ENCODE assay signal across 13 mouse cellular contexts in the genomic region with DNA sequence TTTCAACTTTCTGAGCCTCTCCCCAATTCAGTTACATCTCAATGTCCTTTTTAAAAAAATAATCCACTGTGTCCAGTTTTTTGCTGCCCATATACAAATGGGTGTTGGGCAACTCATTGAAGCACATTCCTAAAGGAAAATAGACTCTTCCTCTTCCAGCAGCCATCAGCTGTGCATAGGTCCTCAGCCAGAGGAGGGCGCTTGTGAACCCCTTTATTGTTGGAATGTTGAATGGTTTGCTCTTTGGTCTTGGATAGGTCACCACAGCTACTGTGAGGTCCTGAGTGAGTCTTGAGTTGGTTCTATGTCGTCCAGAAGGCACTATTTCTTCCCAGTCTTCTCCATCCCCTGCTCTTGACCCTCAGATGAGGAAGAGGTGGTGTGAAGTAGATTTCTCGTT. TPM values are rescaled to one million over a fixed set of nuclear protein-coding genes. Genes with fewer than 3 reads are reported as not detected.
DNase-seq lines count a peak whose midpoint lies in the region; ATAC-seq and TF ChIP-seq lines count a peak whose summit lies in the region.
"Had no signal": no experiment of that assay in that cellular context is flagged by ENCODE, and none has a peak within 500 bp of the region (broad histone marks: within the 10 kb centered on the region; RNA-seq: fewer than 3 reads in every experiment).

No protein-coding gene starts in this region.

- H3K36me3 ChIP-seq in forebrain, postnatal 0 days (ENCODE audit: insufficient read depth): no peaks in the 10 kb centered on the region
- H3K36me3 ChIP-seq in forebrain, embryonic 13.5 days (ENCODE audit: poor library complexity, severe bottlenecking): peaks cover 9% of the 10 kb centered on the region
- H3K36me3 ChIP-seq in midbrain, postnatal 0 days (ENCODE audit: insufficient read depth, low read length): no peaks in the 10 kb centered on the region
- no peaks in the 10 kb centered on the region for H3K36me3 ChIP-seq in midbrain, embryonic 16.5 days (ENCODE audit: control insufficient read depth, insufficient read depth, low read length)

- no peak overlapping the region for H3K4me2 ChIP-seq in forebrain, postnatal 0 days (ENCODE audit: low read depth)
- no peak overlapping the region for H3K4me2 ChIP-seq in forebrain, embryonic 13.5 days
- no peak overlapping the region for H3K4me2 ChIP-seq in midbrain, postnatal 0 days (ENCODE audit: low read depth, low read length, poor library complexity, severe bottlenecking)
- H3K4me2 ChIP-seq in midbrain, embryonic 16.5 days (ENCODE audit: low read length): no peak overlapping the region
- H3K4me2 ChIP-seq: heart, embryonic 12.5 days had no signal

- no peaks in the 10 kb centered on the region for H3K27me3 ChIP-seq in forebrain, postnatal 0 days (ENCODE audit: insufficient read depth, low read length)
- H3K27me3 ChIP-seq in forebrain, embryonic 13.5 days: no peaks in the 10 kb centered on the region
- H3K27me3 ChIP-seq in midbrain, postnatal 0 days (ENCODE audit: insufficient read depth, low read length): no peaks in the 10 kb centered on the region
- no peaks in the 10 kb centered on the region for H3K27me3 ChIP-seq in midbrain, embryonic 16.5 days (ENCODE audit: control insufficient read depth, insufficient read depth, low read depth, low read length)
- H3K27me3 ChIP-seq: heart, embryonic 12.5 days had no signal

- H3K27ac ChIP-seq in forebrain, postnatal 0 days (ENCODE audit: low read depth, low read length): no peak overlapping the region
- no peak overlapping the region for H3K27ac ChIP-seq in forebrain, embryonic 13.5 days
- no peak overlapping the region for H3K27ac ChIP-seq in midbrain, postnatal 0 days (ENCODE audit: low read depth, low read length)
- H3K27ac ChIP-seq in midbrain, embryonic 16.5 days (ENCODE audit: low read length): no peak overlapping the region

- no peak for DNase-seq in forebrain, postnatal 0 days
- no peak for DNase-seq in midbrain, postnatal 0 days (ENCODE audit: low spot score)
- DNase-seq in lung, postnatal 36 days: peak; percentile 59
- DNase-seq in spleen, postnatal 14 days (ENCODE audit: low spot score in 2 of 2): no peak
- DNase-seq: cerebellum, adult 11 months; right cerebral cortex, postnatal 4 days had no signal

- ATAC-seq in forebrain, postnatal 0 days: no peak
- no peak for ATAC-seq in forebrain, embryonic 13.5 days
- no peak for ATAC-seq in midbrain, postnatal 0 days (ENCODE audit: low FRiP score)
- no peak for ATAC-seq in midbrain, embryonic 16.5 days
- 0 out of 2 replicates have a peak, but pooled peaks have one; percentile 37 for ATAC-seq in common myeloid progenitor, adult 5-6 weeks (replicated peaks; ENCODE audit: low read depth, poor library complexity, severe bottlenecking)
- no peak for ATAC-seq in monocyte, adult 5-6 weeks (replicated peaks; ENCODE audit: insufficient number of reproducible peaks, low FRiP score, low TSS enrichment, poor library complexity, severe bottlenecking)

- WGBS in forebrain, postnatal 0 days: 75% methylated on average over 3 of the region's 3 CpGs
- 78% methylated on average over 3 of the region's 3 CpGs for WGBS in forebrain, embryonic 13.5 days
- 76% methylated on average over 3 of the region's 3 CpGs for WGBS in midbrain, postnatal 0 days
- 77% methylated on average over 3 of the region's 3 CpGs for WGBS in midbrain, embryonic 16.5 days

- TF ChIP-seq CTCF in forebrain, postnatal 0 days (IDR thresholded peaks at IDR 0.05; ENCODE audit: low read depth): 0 out of 2 replicates have a peak, but pooled peaks have one; percentile 14
- TF ChIP-seq CTCF in midbrain, postnatal 0 days (IDR thresholded peaks at IDR 0.05): peak; percentile 30

- no peak overlapping the region for H3K9ac ChIP-seq in forebrain, postnatal 0 days
- no peak overlapping the region for H3K9ac ChIP-seq in forebrain, embryonic 13.5 days
- H3K9ac ChIP-seq in midbrain, postnatal 0 days (replicated peaks; ENCODE audit: low read length, poor library complexity, severe bottlenecking): no peak overlapping the region
- H3K9ac ChIP-seq in midbrain, embryonic 16.5 days (ENCODE audit: low read depth, low read length): no peak overlapping the region
- H3K9ac ChIP-seq: heart, embryonic 12.5 days had no signal

- H3K9me3 ChIP-seq in forebrain, postnatal 0 days (ENCODE audit: low read length): no peaks in the 10 kb centered on the region
- H3K9me3 ChIP-seq in forebrain, embryonic 13.5 days (replicated peaks): no peaks in the 10 kb centered on the region
- H3K9me3 ChIP-seq in midbrain, postnatal 0 days (ENCODE audit: low read length): no peaks in the 10 kb centered on the region
- no peaks in the 10 kb centered on the region for H3K9me3 ChIP-seq in midbrain, embryonic 16.5 days (replicated peaks; ENCODE audit: control insufficient read depth, low read length, poor library complexity, severe bottlenecking)
- H3K9me3 ChIP-seq: G1E; heart, embryonic 12.5 days had no signal

- H3K4me3 ChIP-seq in forebrain, postnatal 0 days (ENCODE audit: low read depth, low read length): no peak overlapping the region
- no peak overlapping the region for H3K4me3 ChIP-seq in forebrain, embryonic 13.5 days
- H3K4me3 ChIP-seq in midbrain, postnatal 0 days (ENCODE audit: low read depth, low read length): no peak overlapping the region
- no peak overlapping the region for H3K4me3 ChIP-seq in midbrain, embryonic 16.5 days (ENCODE audit: low read depth, low read length)
- H3K4me3 ChIP-seq: heart, embryonic 12.5 days; myocyte had no signal

- no peaks in the 10 kb centered on the region for H3K4me1 ChIP-seq in forebrain, postnatal 0 days (ENCODE audit: insufficient read depth)
- H3K4me1 ChIP-seq in forebrain, embryonic 13.5 days: no peaks in the 10 kb centered on the region
- no peaks in the 10 kb centered on the region for H3K4me1 ChIP-seq in midbrain, postnatal 0 days (ENCODE audit: insufficient read depth, low read length)
- H3K4me1 ChIP-seq in midbrain, embryonic 16.5 days (ENCODE audit: control insufficient read depth, insufficient read depth, low read length): no peaks in the 10 kb centered on the region

RNA-seq across cellular contexts. Expression of gene Pan3, which starts 54.2 kb away (rescaled TPM):
- 50.5 and 68.0 TPM in 2 replicates for total RNA-seq in forebrain, postnatal 0 days (2014; rRNA removed)
- 39.0 and 52.6 TPM in 2 replicates for polyA plus RNA-seq in forebrain, postnatal 0 days (2015; fragmentation: Nextera tagmentation; extraction: Ambion mirVana)
- polyA plus RNA-seq in forebrain, embryonic 13.5 days (2015; fragmentation: Nextera tagmentation; extraction: Ambion mirVana): 67.5 and 68.1 TPM in 2 replicates
- 38.9 and 66.7 TPM in 2 replicates for total RNA-seq in midbrain, postnatal 0 days (2014; rRNA removed)
- 51.3 and 61.4 TPM in 2 replicates for polyA plus RNA-seq in midbrain, postnatal 0 days (2015; fragmentation: Nextera tagmentation; extraction: Ambion mirVana)
- polyA plus RNA-seq in midbrain, embryonic 16.5 days (2015; fragmentation: Nextera tagmentation; extraction: Ambion mirVana): 59.0 and 61.1 TPM in 2 replicates
- 240 and 264 TPM in 2 replicates for total RNA-seq in common myeloid progenitor, adult 5-6 weeks (2017)
- 167 to 270 TPM (median 183 TPM) in 3 replicates for total RNA-seq in monocyte, adult 5-6 weeks (2017)
